Mouse (Mus musculus): ENCODE data around the gene Six5.

DNA sequence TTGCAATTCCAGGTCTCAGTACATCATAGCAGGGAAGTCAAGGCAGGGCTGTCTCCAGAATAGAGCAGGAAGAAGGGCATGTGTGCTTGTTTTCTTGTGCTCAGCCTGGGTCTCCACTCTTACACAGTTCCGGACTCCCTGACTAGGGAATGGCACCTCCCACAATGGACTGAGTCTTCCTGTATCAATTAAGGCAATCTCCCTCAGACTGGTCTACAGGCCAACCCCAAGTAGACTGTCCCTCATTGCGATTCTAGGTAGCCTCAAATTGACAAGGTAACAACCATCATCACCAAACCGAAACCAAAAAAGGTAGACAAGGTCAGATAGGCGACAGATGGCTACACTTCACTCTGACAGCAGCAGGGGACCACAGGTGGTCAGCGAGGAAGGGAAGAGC, 19.2 kb upstream of the Six5 start:
- TF ChIP-seq TAL1 (IDR thresholded peaks at IDR 0.05; ENCODE audit: low read length), result no peak
- no peak for TF ChIP-seq GATA1 (IDR thresholded peaks at IDR 0.05; ENCODE audit: low read length)
